Comparison of ENCODE assay signal across 8 mouse cellular contexts in genomic region chr12:112457839-112458238, GRCm38 (mm10). TPM values are rescaled to one million over a fixed set of nuclear protein-coding genes. Genes with fewer than 3 reads are reported as not detected.
DNase-seq lines count a peak whose midpoint lies in the region; ATAC-seq lines count a peak whose summit lies in the region.

No protein-coding gene starts in this region.

- H3K27ac ChIP-seq in hindbrain, embryonic 15.5 days (replicated peaks), result no peak overlapping the region
- no peak overlapping the region for H3K27ac ChIP-seq in midbrain, embryonic 11.5 days (ENCODE audit: low read depth, low read length)

- no peak overlapping the region for H3K4me3 ChIP-seq in hindbrain, embryonic 15.5 days
- H3K4me3 ChIP-seq in midbrain, embryonic 11.5 days (ENCODE audit: low read depth, low read length), result no peak overlapping the region

- H3K4me1 ChIP-seq in hindbrain, embryonic 15.5 days (replicated peaks), result peaks cover 11% of the 10 kb centered on the region
- H3K4me1 ChIP-seq in midbrain, embryonic 11.5 days (ENCODE audit: control insufficient read depth, insufficient read depth, low read length), result peaks cover 5% of the 10 kb centered on the region

- no peak overlapping the region for H3K4me2 ChIP-seq in hindbrain, embryonic 15.5 days
- no peak overlapping the region for H3K4me2 ChIP-seq in midbrain, embryonic 11.5 days

- H3K9ac ChIP-seq in hindbrain, embryonic 15.5 days, result no peak overlapping the region
- no peak overlapping the region for H3K9ac ChIP-seq in midbrain, embryonic 11.5 days (ENCODE audit: low read length)

- no peaks in the 10 kb centered on the region for H3K36me3 ChIP-seq in hindbrain, embryonic 15.5 days
- no peaks in the 10 kb centered on the region for H3K36me3 ChIP-seq in midbrain, embryonic 11.5 days (ENCODE audit: control insufficient read depth, insufficient read depth, low read length)

- no peaks in the 10 kb centered on the region for H3K9me3 ChIP-seq in hindbrain, embryonic 15.5 days
- H3K9me3 ChIP-seq in midbrain, embryonic 11.5 days (ENCODE audit: control insufficient read depth, low read length), result no peaks in the 10 kb centered on the region

- H3K27me3 ChIP-seq in hindbrain, embryonic 15.5 days, result 0 out of 2 replicates have a peak, but pooled peaks cover 6% of the 10 kb centered on the region
- no peaks in the 10 kb centered on the region; the same call in 1 of the 2 replicates for H3K27me3 ChIP-seq in midbrain, embryonic 11.5 days (ENCODE audit: control insufficient read depth, insufficient read depth, low read length)

- peak; percentile 76 for ATAC-seq in hindbrain, embryonic 15.5 days (ENCODE audit: low FRiP score, low read depth)
- peak; percentile 61; the same call in 1 of the 2 replicates for ATAC-seq in midbrain, embryonic 11.5 days (ENCODE audit: low FRiP score)

- DNase-seq in cerebellum, adult 18-20 months, result peak; percentile 16 to 25
- no peak for DNase-seq in cerebellum, adult 9-11 months
- peak; percentile 94 for DNase-seq in brain, adult 2 months (ENCODE audit: low read depth, low spot score)
- no peak for DNase-seq in midbrain, embryonic 11.5 days (ENCODE audit: low spot score, missing footprints)
- no peak for DNase-seq in spleen, postnatal 14 days (ENCODE audit: low spot score in 2 of 2)
- DNase-seq in ovary, postnatal 36 days (ENCODE audit: low spot score), result no peak
- DNase-seq in natural killer cell, adult 2 months (ENCODE audit: low spot score in 2 of 2), result no peak

- WGBS in hindbrain, embryonic 15.5 days, result 16% methylated on average over 4 of the region's 4 CpGs
- 53% methylated on average over 4 of the region's 4 CpGs for WGBS in midbrain, embryonic 11.5 days

RNA-seq across cellular contexts. Expression of gene A530016L24Rik, which starts 31.4 kb away (rescaled TPM):
- 0.09 and 0.18 TPM in 2 replicates for polyA plus RNA-seq in hindbrain, embryonic 15.5 days (2015; fragmentation: Nextera tagmentation; extraction: Ambion mirVana)
- polyA plus RNA-seq in midbrain, embryonic 11.5 days (2014; fragmentation: Nextera tagmentation; extraction: Ambion mirVana), result not detected in 2 replicates

RNA-seq across cellular contexts. Expression of gene Tmem179, which starts 58.7 kb away (rescaled TPM):
- polyA plus RNA-seq in hindbrain, embryonic 15.5 days (2015; fragmentation: Nextera tagmentation; extraction: Ambion mirVana), result 78.4 and 84.4 TPM in 2 replicates
- polyA plus RNA-seq in midbrain, embryonic 11.5 days (2014; fragmentation: Nextera tagmentation; extraction: Ambion mirVana), result 4.9 and 5.9 TPM in 2 replicates

Comparison
In these comparisons a context has a peak if more than half of its experiments do, and no peak if none do; other contexts are left out.
1. DNase-seq: peak in cerebellum, adult 18-20 months (2 of 2) and brain, adult 2 months (single experiment); none in cerebellum, adult 9-11 months (single experiment), midbrain, embryonic 11.5 days (single experiment), spleen, postnatal 14 days (0 of 2), ovary, postnatal 36 days (single experiment) and natural killer cell, adult 2 months (0 of 2).
2. RNA of gene Tmem179, which starts 58.7 kb away (polyA plus RNA-seq): 78.4 to 84.4 TPM in hindbrain, embryonic 15.5 days; 4.9 to 5.9 TPM in midbrain, embryonic 11.5 days; every median in the first group is over 10 times any median in the second.